Mouse (Mus musculus) lung, embryonic 16.5 days (tissue): ENCODE data around the gene Zfp786. TPM values are rescaled to one million over a fixed set of nuclear protein-coding genes. Genes with fewer than 3 reads are reported as not detected.
"Not testable (repeated sequence)": the region's sequence is repeated elsewhere in the genome, so short reads cannot be mapped to it uniquely, and the experiment has no call there.

Experiments
- ATAC-seq: fragments of 200-750 bp; cut with Nextera tagmentation; 2 replicates; pipeline ENCODE4 v1.8.0; 2017; ENCODE audit warnings: low read depth, mild to moderate bottlenecking, moderate library complexity
- H3K27ac ChIP-seq: fragments of 300-500 bp; sonication (generic); 2 replicates; pipeline ENCODE4 v1.5.1; 2014; ENCODE audit warnings: mild to moderate bottlenecking, control low read depth, low read length
- H3K27me3 ChIP-seq: fragments of 300-500 bp; sonication (generic); 2 replicates; pipeline ENCODE4 v1.6.1; 2014; ENCODE audit warnings: low read depth, low read length, mixed read lengths; ENCODE audit not compliant: control insufficient read depth, insufficient read depth
- H3K36me3 ChIP-seq: fragments of 300-500 bp; sonication (generic); 2 replicates; pipeline ENCODE4 v1.6.1; 2014; ENCODE audit warnings: low read length; ENCODE audit not compliant: control insufficient read depth, insufficient read depth
- H3K4me1 ChIP-seq: fragments of 300-500 bp; sonication (generic); replicated peaks from 2 replicates; pipeline ENCODE4 v1.6.1; 2014; ENCODE audit warnings: low read length, mixed read lengths; ENCODE audit not compliant: control insufficient read depth, insufficient read depth
- H3K4me2 ChIP-seq: fragments of 300-500 bp; sonication (generic); 2 replicates; pipeline ENCODE4 v1.6.1; 2014; ENCODE audit warnings: low read depth, low read length, control low read depth
- H3K4me3 ChIP-seq: fragments of 300-500 bp; sonication (generic); 2 replicates; pipeline ENCODE4 v1.5.1; 2014; ENCODE audit warnings: mild to moderate bottlenecking, low read length, control low read depth
- H3K9ac ChIP-seq: fragments of 300-500 bp; sonication (generic); 2 replicates; pipeline ENCODE4 v1.6.1; 2014; ENCODE audit warnings: low read length, control low read depth
- H3K9me3 ChIP-seq: fragments of 300-500 bp; sonication (generic); 2 replicates; pipeline ENCODE4 v1.6.1; 2016; ENCODE audit warnings: low read length; ENCODE audit not compliant: control insufficient read depth
- WGBS: fragments of 180-500 bp; shearing (Covaris S2); extraction: QIAGEN DNeasy Blood & Tissue Kit; methylation state at CpG from one replicate; pipeline ENCODE4 v1.1.7; 2014; 5-methylcytosine and 5-hydroxymethylcytosine counted together
- microRNA counts: library from miRNA; unstranded; fragments of <30 nt; microRNA quantifications from one replicate; lab custom pipeline; 2016
- microRNA-seq: library from miRNA; unstranded; fragments of <30 nt; microRNA quantifications from one replicate; pipeline ENCODE4, GENCODE M21; 2016
- polyA plus RNA-seq: library from polyadenylated mRNA; unstranded; fragments of >200 nt; fragmentation: Nextera tagmentation; extraction: Ambion mirVana; gene quantifications from 2 replicates; pipeline ENCODE4 v1.2.1, GENCODE M21; 2015

The Zfp786 gene
- polyA plus RNA-seq, 1 experiment from 2014 or later, result 3.1 TPM

GRCm38 (mm10) chr6:47780576-47781013, 50.1 kb downstream of the Zfp786 start:
- Histone ChIP-seq H3K4me3 (peak overlapping the region; percentile 57), H3K9ac (no peak overlapping the region), H3K4me1 (no peaks in the 10 kb centered on the region), H3K36me3 (no peaks in the 10 kb centered on the region), H3K27ac (no peak overlapping the region), H3K27me3 (no peaks in the 10 kb centered on the region), H3K9me3 (no peaks in the 10 kb centered on the region), H3K4me2 (peak overlapping the region; percentile 48)
- 9% methylated on average over 2 of the region's 2 CpGs for WGBS
- ATAC-seq, result no peak

- H3K4me1 ChIP-seq, ATAC-seq, H3K9me3 ChIP-seq, H3K27ac ChIP-seq, H3K36me3 ChIP-seq, H3K27me3 ChIP-seq, H3K4me3 ChIP-seq, H3K9ac ChIP-seq: not testable (repeated sequence)
- H3K4me2 ChIP-seq, result peak overlapping the region; percentile 38; the same call in 1 of the 2 replicates
- WGBS, result 55% methylated on average over 8 of the region's 19 CpGs
Measured at GRCm38 (mm10) chr6:47771760-47772159, 58.9 kb downstream of the Zfp786 start.

GRCm38 (mm10) chr6:47771113-47771512, 59.6 kb downstream of the Zfp786 start:
- H3K4me2 ChIP-seq, H3K27ac ChIP-seq, H3K4me3 ChIP-seq, H3K4me1 ChIP-seq, H3K9me3 ChIP-seq, H3K9ac ChIP-seq, ATAC-seq, H3K27me3 ChIP-seq, H3K36me3 ChIP-seq: not testable (repeated sequence)
- 81% methylated on average over 12 of the region's 12 CpGs for WGBS

GRCm38 (mm10) chr6:47769861-47770260, 60.8 kb downstream of the Zfp786 start:
- not testable (repeated sequence) for H3K27me3 ChIP-seq, H3K4me1 ChIP-seq, H3K4me2 ChIP-seq, H3K36me3 ChIP-seq, H3K4me3 ChIP-seq, ATAC-seq, H3K9ac ChIP-seq, H3K27ac ChIP-seq, H3K9me3 ChIP-seq
- WGBS, result 66% methylated on average over 4 of the region's 4 CpGs

MicroRNAs encoded within 50 kb of the gene (microRNA counts, 519-probe panel; counts per million panel counts)
- not detected for microRNA mmu-miR-704 (lab: Ali Mortazavi, UCI)

Small RNA genes within 50 kb of the gene (microRNA-seq; reads per million reads assigned to microRNA genes)
- gene Mir704, result not detected

Other genes with a start within 250 kb of the Zfp786 start
- gene Ezh2, start 235.5 kb downstream of the Zfp786 start, polyA plus RNA-seq, result 80.0 and 91.8 TPM in 2 replicates
- 334 and 362 TPM in 2 replicates for gene Pdia4, start 17.4 kb downstream of the Zfp786 start, polyA plus RNA-seq
- 8.6 and 8.9 TPM in 2 replicates for gene Zfp398, start 4.8 kb upstream of the Zfp786 start, polyA plus RNA-seq
- 14.3 and 14.9 TPM in 2 replicates for gene Zfp282, start 46.3 kb upstream of the Zfp786 start, polyA plus RNA-seq
- gene Zfp212, start 89.6 kb upstream of the Zfp786 start, polyA plus RNA-seq, result 19.9 and 20.5 TPM in 2 replicates
- 8.6 and 9.2 TPM in 2 replicates for gene Zfp956, start 122.5 kb upstream of the Zfp786 start, polyA plus RNA-seq
- gene Zfp777, start 218.0 kb upstream of the Zfp786 start, polyA plus RNA-seq, result 4.8 and 6.1 TPM in 2 replicates